Mouse (Mus musculus) neural tube, embryonic 15.5 days (tissue): ENCODE measurements around the gene Harbi1. TPM values are rescaled to one million over a fixed set of nuclear protein-coding genes. Genes with fewer than 3 reads are reported as not detected.
"Not testable (repeated sequence)": the region's sequence is repeated elsewhere in the genome, so short reads cannot be mapped to it uniquely, and the experiment has no call there.

Experiments
- ATAC-seq: fragments of 200-750 bp; cut with Nextera tagmentation; 2 replicates; pipeline ENCODE4 v1.8.0; 2017; ENCODE audit warnings: mild to moderate bottlenecking, moderate TSS enrichment, moderate library complexity; ENCODE audit not compliant: low FRiP score
- H3K27ac ChIP-seq: fragments of 300-500 bp; sonication (generic); replicated peaks from 2 replicates; pipeline ENCODE4 v1.5.1; 2015; ENCODE audit warnings: mild to moderate bottlenecking, inconsistent platforms
- H3K27me3 ChIP-seq: fragments of 300-500 bp; sonication (generic); replicated peaks from 2 replicates; pipeline ENCODE4 v1.6.1; 2015; ENCODE audit warnings: inconsistent platforms
- H3K36me3 ChIP-seq: fragments of 300-500 bp; sonication (generic); 2 replicates; pipeline ENCODE4 v1.6.1; 2015; ENCODE audit warnings: inconsistent platforms
- H3K4me1 ChIP-seq: fragments of 300-500 bp; sonication (generic); 2 replicates; pipeline ENCODE4 v1.6.1; 2015; ENCODE audit warnings: inconsistent platforms
- H3K4me2 ChIP-seq: fragments of 300-500 bp; sonication (generic); 2 replicates; pipeline ENCODE4 v1.6.1; 2015; ENCODE audit warnings: inconsistent platforms, mild to moderate bottlenecking, moderate library complexity
- H3K4me3 ChIP-seq: fragments of 300-500 bp; sonication (generic); replicated peaks from 2 replicates; pipeline ENCODE4 v1.5.1; 2015; ENCODE audit warnings: mild to moderate bottlenecking, inconsistent platforms
- H3K9ac ChIP-seq: fragments of 300-500 bp; sonication (generic); replicated peaks from 2 replicates; pipeline ENCODE4 v1.6.1; 2015; ENCODE audit warnings: mild to moderate bottlenecking, inconsistent platforms
- H3K9me3 ChIP-seq: fragments of 300-500 bp; sonication (generic); replicated peaks from 2 replicates; pipeline ENCODE4 v1.6.1; 2016; ENCODE audit warnings: inconsistent platforms
- WGBS: fragments of 180-500 bp; shearing (Covaris S2); methylation state at CpG from one replicate; pipeline ENCODE4 v1.1.7; 2015; ENCODE audit warnings: mixed read lengths; 5-methylcytosine and 5-hydroxymethylcytosine counted together
- polyA plus RNA-seq: library from polyadenylated mRNA; unstranded; fragments of >200 nt; fragmentation: Nextera tagmentation; extraction: Ambion mirVana; gene quantifications from 2 replicates; pipeline ENCODE4 v1.2.1, GENCODE M21; 2015

Gene Harbi1
- polyA plus RNA-seq, 1 experiment from 2014 or later: 18.7 TPM

DNA sequence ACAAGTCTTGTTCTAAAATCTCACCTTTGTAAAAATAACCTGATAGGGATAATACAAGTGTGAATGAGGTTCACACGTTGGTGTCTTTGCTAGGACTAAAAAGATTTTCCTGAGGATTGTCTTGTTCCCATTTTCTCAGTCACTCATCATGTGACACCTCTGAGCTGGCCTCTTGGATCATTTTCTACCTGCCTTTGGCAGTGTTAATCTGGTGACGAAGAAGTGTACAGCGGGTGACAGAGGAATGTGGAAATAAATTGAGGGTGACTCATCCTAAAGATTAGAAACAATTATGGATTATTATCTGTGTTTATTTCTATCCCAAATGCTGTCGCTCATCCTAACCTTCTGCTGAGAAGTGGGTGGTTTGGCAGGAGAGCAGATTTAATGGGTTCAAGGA is 12.7 kb downstream of the Harbi1 start:
- peaks cover 11% of the 10 kb centered on the region for H3K36me3 ChIP-seq
- H3K9me3 ChIP-seq: no peaks in the 10 kb centered on the region
- H3K9ac ChIP-seq: no peak overlapping the region
- no peak overlapping the region for H3K27ac ChIP-seq
- H3K4me2 ChIP-seq: no peak overlapping the region
- H3K4me3 ChIP-seq: no peak overlapping the region
- H3K4me1 ChIP-seq: no peaks in the 10 kb centered on the region
- no peaks in the 10 kb centered on the region for H3K27me3 ChIP-seq
- WGBS: 75% methylated on average over 4 of the region's 4 CpGs
- ATAC-seq: no peak

DNA sequence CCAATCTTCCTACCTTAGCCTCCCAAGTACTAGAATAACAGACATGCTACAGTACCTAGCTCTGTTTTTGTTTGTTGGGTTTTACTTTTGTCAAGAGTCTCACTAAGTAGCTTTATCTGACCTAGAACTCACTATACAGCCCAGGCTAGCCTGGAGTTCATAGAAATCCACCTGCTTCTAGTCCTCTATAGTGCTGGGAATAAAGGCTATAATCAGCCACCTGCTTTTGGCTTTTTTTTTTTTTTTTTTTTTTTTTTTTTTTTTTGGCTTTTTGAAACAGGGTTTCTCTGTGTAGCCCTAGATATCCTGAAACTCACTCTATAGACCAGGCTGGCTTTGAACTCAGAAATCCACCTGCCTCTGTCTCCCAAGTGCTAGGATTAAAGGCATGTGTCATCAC is 13.3 kb downstream of the Harbi1 start:
- H3K4me3 ChIP-seq: no peak overlapping the region
- H3K9ac ChIP-seq: no peak overlapping the region
- peaks cover 11% of the 10 kb centered on the region for H3K36me3 ChIP-seq
- H3K4me2 ChIP-seq: no peak overlapping the region
- H3K4me1 ChIP-seq: no peaks in the 10 kb centered on the region
- H3K27ac ChIP-seq: no peak overlapping the region
- no peaks in the 10 kb centered on the region for H3K9me3 ChIP-seq
- H3K27me3 ChIP-seq: no peaks in the 10 kb centered on the region
- ATAC-seq: no peak

DNA sequence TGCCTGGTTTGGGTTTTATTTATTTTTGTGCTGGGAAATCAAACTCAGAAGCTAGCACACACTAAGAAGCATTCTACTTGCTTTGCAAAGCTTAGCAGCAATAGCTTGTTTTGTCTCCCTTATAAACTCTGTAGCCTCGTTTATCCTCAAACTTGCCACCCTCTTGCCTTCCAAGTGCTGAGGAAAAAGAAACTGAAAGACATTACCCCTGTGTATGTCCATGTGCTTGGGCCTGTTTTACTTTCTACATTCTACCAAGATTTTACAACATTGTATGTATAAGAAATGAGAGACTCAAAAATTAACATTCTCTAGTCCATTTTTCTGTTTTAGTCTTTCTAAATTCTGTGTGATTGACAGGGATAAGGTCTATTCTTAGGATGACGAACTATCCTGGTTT is 14.1 kb downstream of the Harbi1 start:
- Histone ChIP-seq H3K27ac (no peak overlapping the region), H3K27me3 (no peaks in the 10 kb centered on the region), H3K9me3 (no peaks in the 10 kb centered on the region), H3K4me2 (no peak overlapping the region), H3K4me3 (no peak overlapping the region), H3K9ac (no peak overlapping the region), H3K36me3 (peaks cover 11% of the 10 kb centered on the region), H3K4me1 (0 out of 2 replicates have a peak, but pooled peaks cover 2% of the 10 kb centered on the region)
- 60% methylated on average over 2 of the region's 2 CpGs for WGBS
- ATAC-seq: no peak

DNA sequence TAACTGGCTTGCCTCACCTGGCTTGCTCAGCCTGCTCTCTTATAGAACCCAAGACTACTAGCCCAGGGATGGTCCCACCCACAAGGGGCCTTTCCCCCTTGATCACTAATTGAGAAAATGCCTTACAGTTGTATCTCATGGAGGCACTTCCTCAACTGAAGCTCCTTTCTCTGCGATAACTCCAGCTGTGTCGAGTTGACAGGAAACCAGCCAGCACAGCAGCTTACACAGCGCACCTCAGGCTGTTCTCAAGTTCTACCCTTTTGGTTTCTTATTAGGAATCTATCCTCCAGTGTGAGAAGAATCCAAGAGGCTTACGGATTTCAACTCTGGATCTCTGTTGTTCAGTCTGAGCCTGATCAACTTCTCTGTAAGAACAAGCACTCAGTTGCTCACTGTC is 14.8 kb downstream of the Harbi1 start:
- not testable (repeated sequence) for H3K36me3 ChIP-seq, ATAC-seq, H3K27ac ChIP-seq, H3K4me3 ChIP-seq, H3K9ac ChIP-seq, H3K4me2 ChIP-seq, H3K27me3 ChIP-seq, H3K4me1 ChIP-seq, H3K9me3 ChIP-seq
- 60% methylated on average over 4 of the region's 4 CpGs for WGBS

DNA sequence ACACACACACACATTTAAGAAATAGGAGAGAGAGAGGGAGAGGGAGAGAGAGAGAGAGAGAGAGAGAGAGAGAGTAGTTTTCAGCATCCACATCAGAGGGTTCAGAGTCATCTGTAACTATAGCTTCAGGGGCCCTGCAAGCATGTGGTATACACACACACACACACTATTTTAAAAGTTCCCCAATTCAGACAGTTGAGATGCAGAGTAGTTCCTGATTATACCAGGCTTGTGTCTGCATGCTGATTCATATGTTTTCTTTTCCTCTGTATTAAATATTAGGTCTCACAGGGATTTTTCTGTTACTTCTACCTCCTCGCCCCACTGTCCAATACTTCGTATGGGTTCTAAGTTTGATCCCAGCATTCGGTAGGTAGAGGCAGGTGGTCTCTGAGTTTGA is 16.4 kb downstream of the Harbi1 start:
- 91% methylated on average over 3 of the region's 3 CpGs for WGBS

DNA sequence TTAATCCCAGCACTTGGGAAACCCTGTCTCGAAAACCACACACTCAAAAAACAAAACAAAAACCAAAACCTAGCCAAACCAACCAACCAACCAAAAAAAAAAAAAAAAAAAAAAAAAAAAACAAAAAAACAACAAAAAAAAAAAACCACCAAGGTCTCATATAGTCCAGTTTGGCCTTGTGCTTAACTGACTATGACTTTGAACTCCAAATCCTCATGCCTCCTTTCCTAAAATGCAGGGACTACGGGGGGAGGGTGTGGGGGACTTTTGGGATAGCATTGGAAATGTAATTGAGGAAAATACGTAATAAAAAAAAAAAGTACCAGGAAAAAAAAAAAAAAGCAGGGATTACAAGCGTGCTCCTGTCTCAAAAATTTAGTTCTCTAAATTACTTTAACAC is 18.9 kb downstream of the Harbi1 start:
- 0 out of 2 replicates have a peak, but pooled peaks cover 2% of the 10 kb centered on the region for H3K4me1 ChIP-seq
- H3K27me3 ChIP-seq: no peaks in the 10 kb centered on the region
- H3K9me3 ChIP-seq: no peaks in the 10 kb centered on the region
- no peaks in the 10 kb centered on the region for H3K36me3 ChIP-seq
- H3K4me2 ChIP-seq: peak overlapping the region; percentile 64
- peak overlapping the region; percentile 90 for H3K4me3 ChIP-seq
- ATAC-seq: peak; percentile 23; the same call in 1 of the 2 replicates
- peak overlapping the region; percentile 93 for H3K27ac ChIP-seq
- H3K9ac ChIP-seq: peak overlapping the region; percentile 96
- 18% methylated on average over 4 of the region's 4 CpGs for WGBS

More for the DNA sequence above, 16.4 kb downstream of the Harbi1 start:
- H3K9ac ChIP-seq: no peak overlapping the region
- no peaks in the 10 kb centered on the region for H3K9me3 ChIP-seq
- no peaks in the 10 kb centered on the region for H3K27me3 ChIP-seq
- ATAC-seq: no peak
- no peak overlapping the region for H3K4me2 ChIP-seq
- H3K4me3 ChIP-seq: no peak overlapping the region
- 0 out of 2 replicates have a peak, but pooled peaks cover 2% of the 10 kb centered on the region for H3K4me1 ChIP-seq
- no peak overlapping the region for H3K27ac ChIP-seq
- no peaks in the 10 kb centered on the region for H3K36me3 ChIP-seq

DNA sequence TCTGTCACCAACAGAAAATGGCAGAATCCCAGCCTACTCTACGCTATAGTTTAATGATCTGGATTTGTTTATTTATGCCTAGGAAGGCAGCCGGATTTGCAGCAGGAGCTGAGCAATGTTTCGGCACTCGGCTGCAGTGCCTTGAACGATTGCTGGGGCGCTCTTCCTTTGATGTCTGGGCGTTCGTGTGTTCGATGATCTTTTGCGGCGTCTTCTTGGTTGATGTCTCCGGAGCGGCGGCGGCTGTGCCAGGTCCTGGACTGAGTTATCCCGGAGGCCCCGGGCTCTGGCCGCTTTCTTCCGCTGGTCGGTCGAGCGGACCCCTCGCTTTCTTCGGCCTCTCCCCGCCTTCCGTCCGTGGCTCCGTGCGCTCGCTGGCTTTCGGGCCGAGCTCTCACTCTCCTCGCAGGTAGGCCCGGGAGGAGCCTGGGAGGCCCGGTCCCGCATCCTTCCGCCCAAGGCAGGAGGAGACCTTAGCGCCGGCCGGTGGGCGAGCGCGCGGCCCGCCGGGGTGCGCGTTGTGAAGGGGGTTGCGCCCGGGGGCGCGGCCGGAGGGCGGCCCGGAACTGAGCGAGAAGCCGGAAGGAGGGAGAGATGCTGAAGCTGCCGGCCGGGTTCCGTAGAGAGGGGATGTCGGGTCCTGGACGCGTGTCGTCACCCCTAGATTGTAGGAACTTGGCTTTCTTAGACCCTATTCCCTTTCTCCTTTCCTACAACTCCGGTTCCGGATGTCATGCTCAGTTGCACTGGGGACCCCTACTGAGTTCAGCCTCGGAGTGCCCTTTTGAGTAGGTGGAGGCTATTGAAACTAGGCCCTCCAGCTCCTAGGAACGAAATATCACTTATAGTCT is 19.5 kb downstream of the Harbi1 start, which contains the start of gene Ambra1:
TSS of gene Ambra1 (plus strand) at position 164 of the 851 bp plus-strand sequence.
- Histone ChIP-seq H3K9ac (peak within 1 kb of the TSS; percentile 96), H3K4me1 (0 out of 2 replicates have a peak, but pooled peaks cover 2% of the 10 kb centered on the region), H3K4me2 (peak within 1 kb of the TSS; percentile 64), H3K4me3 (peak within 1 kb of the TSS; percentile 90), H3K9me3 (no peaks in the 10 kb centered on the region), H3K36me3 (no peaks in the 10 kb centered on the region), H3K27me3 (no peaks in the 10 kb centered on the region), H3K27ac (peak within 1 kb of the TSS; percentile 93)
- under 1% methylated on average over 63 of the region's 68 CpGs for WGBS
- ATAC-seq: peak; percentile 89

DNA sequence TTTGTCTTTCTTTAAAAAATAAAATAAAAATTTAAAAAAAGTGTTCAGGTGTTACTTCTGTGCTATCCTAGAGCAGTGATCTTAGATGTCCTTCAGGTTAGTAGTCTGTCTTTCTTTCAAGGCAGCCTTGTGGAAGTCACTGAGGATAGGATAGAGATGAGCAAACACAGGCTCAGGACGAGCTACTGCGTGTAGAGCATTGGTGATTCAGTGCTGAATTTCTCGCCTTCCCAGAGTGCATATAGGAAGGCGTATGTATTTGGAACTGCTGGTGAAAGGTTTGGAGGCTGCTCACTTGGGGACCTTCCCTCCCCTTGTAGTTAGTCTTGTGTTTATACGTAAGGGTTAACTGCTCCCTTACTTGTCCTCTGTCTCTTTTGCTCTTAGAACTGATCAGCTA is 24.6 kb downstream of the Harbi1 start:
- H3K36me3 ChIP-seq: no peaks in the 10 kb centered on the region
- no peak overlapping the region for H3K9ac ChIP-seq
- H3K27me3 ChIP-seq: no peaks in the 10 kb centered on the region
- H3K4me3 ChIP-seq: no peak overlapping the region
- H3K4me2 ChIP-seq: no peak overlapping the region
- 95% methylated on average over 5 of the region's 5 CpGs for WGBS
- H3K27ac ChIP-seq: no peak overlapping the region
- no peak for ATAC-seq
- no peaks in the 10 kb centered on the region for H3K4me1 ChIP-seq
- no peaks in the 10 kb centered on the region for H3K9me3 ChIP-seq

DNA sequence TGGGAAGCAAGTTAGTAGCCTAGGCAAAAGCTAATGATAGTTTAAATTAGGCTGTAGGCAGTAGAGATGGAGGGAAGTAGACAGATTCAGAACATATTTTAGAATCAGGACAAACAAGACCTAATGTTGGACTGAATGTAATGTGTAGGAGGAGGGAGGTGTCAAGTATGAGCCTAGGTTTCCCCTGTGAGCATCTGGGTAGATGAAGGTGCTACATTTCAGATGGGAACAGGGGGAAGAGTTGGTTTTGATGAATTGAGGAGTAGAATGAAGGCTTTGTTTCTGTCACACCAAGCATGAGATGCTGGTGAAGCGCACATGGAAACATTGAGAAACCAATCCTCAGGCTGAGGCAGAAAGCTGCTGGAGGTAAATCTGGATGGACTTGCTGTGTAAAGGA is 28.9 kb downstream of the Harbi1 start:
- H3K9ac ChIP-seq: no peak overlapping the region
- H3K4me3 ChIP-seq: no peak overlapping the region
- H3K27me3 ChIP-seq: no peaks in the 10 kb centered on the region
- WGBS: 94% methylated on average over 1 of the region's 1 CpGs
- no peak overlapping the region for H3K27ac ChIP-seq
- peaks cover 3% of the 10 kb centered on the region; the same call in 1 of the 2 replicates for H3K4me1 ChIP-seq
- H3K36me3 ChIP-seq: no peaks in the 10 kb centered on the region
- H3K4me2 ChIP-seq: no peak overlapping the region
- H3K9me3 ChIP-seq: no peaks in the 10 kb centered on the region
- ATAC-seq: no peak

DNA sequence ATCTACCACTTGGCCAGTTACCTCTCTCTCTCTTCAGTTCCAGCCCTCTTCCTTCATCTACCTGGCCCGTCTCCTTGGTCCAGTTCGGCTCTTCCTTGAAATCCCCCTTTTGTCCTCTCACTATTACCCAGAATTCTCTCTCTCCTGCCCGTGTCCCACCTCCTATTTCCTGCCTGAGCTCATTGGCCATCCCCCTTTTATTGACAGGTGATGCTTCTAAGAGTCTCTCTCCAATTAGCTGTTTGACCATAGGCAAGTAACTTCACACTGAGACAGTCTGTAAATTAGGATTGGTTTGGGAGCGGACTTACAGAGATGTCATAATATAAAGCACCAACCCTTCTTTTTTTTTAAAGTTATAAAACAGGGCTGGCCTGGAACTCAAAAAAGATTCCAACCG is 34.0 kb downstream of the Harbi1 start:
- ATAC-seq: no peak
- Histone ChIP-seq H3K9me3 (no peaks in the 10 kb centered on the region), H3K27ac (no peak overlapping the region), H3K36me3 (no peaks in the 10 kb centered on the region), H3K27me3 (no peaks in the 10 kb centered on the region), H3K4me3 (no peak overlapping the region), H3K4me1 (peaks cover 5% of the 10 kb centered on the region; the same call in 1 of the 2 replicates), H3K4me2 (no peak overlapping the region), H3K9ac (no peak overlapping the region)
- WGBS: 85% methylated on average over 5 of the region's 5 CpGs

DNA sequence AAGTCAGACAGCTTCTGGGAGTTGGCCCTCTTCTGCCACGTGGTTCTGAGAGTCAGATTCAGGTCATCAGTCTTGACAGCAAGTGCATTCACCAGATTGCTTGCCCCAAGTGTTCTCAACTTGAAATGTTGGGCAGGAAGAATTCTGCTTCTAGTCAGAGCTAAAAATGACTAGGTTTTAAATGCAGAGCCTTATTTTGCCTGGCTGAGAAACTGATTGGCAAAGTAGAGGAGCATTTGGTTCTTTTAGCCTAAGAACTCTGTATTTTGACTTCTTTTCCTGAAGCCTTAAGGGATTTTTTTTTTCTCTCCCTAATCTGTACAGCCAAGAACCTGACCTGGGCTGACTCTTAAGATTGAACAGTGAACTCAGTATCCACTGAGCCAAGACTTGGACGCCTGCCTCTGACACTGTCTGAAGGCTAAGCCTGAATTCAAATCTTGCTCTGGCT is 39.2 kb downstream of the Harbi1 start:
- H3K4me2 ChIP-seq: no peak overlapping the region
- H3K9me3 ChIP-seq: no peaks in the 10 kb centered on the region
- H3K9ac ChIP-seq: no peak overlapping the region
- H3K4me3 ChIP-seq: no peak overlapping the region
- H3K36me3 ChIP-seq: no peaks in the 10 kb centered on the region
- no peak for ATAC-seq
- no peaks in the 10 kb centered on the region for H3K27me3 ChIP-seq
- H3K4me1 ChIP-seq: peaks cover 7% of the 10 kb centered on the region; the same call in 1 of the 2 replicates
- no peak overlapping the region for H3K27ac ChIP-seq
- 68% methylated on average over 2 of the region's 2 CpGs for WGBS
